Mouse (Mus musculus) cerebral cortex, adult 2 months (tissue): ENCODE results near the gene Btf3.

Source experiments
- WGBS: fragments of 180-500 bp; shearing (Covaris S2); methylation state at CpG from one replicate; pipeline ENCODE4 v1.1.7; 2018; 5-methylcytosine and 5-hydroxymethylcytosine counted together

Btf3 gene

DNA sequence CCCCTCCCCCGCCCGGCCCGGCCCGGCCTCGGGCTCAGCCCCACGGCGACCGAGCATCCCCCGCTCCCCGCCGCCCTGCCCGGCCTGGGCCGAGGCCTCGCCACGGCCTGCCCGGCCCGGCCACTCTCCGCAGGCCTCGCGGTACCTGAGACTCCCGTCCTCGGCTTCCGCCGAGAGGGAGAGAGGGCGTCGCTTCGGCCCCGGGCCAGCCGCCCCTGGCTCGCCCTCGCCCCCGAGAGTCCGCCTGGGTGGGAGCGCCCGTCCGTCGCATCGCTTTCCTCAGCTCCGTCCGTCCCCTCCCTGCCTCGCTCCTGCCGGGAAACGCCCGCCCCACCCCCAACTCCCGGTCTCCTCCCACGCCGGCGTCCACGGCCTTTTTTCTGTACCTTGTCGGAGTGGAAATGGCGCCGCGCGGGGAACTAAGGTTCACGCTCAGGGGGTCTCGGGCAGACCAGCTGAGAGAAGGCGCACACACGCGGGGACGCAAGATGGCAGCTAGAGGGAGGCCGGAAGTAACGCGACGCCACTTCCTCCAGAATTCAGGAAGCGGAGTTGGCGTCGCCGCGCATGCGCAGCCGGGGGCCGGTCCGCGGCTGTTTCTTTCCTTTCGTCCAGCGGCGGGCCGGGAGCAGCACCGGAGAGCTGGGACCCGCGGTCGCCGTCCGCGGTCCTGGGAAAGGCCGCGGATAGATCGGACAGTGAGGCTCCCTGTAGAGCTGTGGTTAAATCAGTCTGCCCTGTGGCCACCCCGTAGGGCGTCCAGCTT is at the start of gene Btf3:
TSS of gene Btf3 (minus strand) at position 527 of the 766 bp plus-strand sequence.
- WGBS, result under 1% methylated on average over 88 of the region's 90 CpGs

DNA sequence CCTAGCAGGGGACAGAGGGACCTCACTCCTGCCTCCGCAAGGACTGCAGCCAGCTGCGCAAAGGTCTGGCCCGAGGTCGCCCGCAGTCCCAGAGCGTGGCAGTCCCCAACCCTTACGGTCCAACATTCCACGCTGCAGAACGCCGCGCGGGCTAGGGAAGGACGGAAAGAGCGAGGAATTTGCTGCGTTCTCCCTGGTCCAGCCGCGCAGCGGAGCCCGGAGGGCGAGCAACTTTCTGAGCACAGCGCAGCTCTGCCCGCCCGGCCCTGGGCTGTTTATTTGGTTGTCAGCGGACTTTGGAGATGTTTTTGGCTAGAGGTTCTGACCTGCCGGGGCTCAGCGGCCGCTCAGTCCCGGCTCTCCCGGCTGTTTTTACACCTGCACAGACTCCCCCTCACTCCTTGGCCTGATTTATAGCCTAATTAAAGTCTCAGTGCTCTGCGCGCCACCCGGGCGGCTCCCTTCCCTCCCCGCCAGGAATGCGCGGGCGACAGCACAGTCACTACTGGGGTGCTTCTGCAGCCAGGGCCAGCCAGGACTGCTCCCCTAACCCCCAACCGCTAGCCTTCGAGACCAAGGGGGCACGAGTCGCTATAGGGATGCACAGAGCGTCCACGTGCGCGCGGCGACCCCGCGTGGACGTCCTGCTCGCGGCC is 49.1 kb upstream of the Btf3 start:
- 2% methylated on average over 52 of the region's 52 CpGs for WGBS

DNA sequence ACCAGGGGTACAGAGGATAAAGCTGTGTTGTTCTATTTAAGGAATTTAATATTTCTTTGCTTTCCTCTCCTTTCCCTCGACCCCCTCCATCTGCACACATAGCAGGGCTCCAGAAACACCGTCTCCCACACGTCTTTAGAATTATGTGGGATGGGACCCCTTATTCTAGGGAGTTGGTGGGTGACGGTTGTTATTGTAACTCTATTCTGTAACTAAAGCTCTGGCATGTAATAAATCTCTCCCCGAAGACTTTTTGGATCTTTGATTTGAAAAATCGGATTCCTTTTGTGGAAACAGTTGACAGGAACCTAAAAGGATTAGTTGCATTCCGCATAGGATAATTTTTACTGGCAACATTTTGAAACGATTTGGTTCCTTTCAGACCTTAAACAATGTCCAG is 48.3 kb upstream of the Btf3 start:
- 7% methylated on average over 8 of the region's 8 CpGs for WGBS

DNA sequence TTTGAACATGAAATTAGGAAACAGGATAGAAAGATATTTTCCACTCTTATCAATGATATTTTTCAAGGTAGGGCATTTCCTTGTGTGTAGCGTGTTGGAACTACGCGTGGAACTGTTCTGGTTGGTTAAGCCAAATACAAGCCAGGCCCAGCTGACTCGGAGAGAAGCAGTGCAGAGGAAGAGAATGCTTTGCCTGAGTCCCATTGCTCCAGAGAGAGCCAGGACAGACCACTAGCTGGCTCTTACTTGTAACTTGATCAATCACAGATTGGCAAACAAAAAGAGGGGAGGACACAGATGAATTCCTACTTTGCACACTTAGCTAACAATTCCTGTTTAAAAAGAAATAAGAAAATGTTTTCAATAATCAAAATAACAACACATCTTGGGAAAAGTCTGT is 46.2 kb upstream of the Btf3 start:
- 13% methylated on average over 4 of the region's 4 CpGs for WGBS

DNA sequence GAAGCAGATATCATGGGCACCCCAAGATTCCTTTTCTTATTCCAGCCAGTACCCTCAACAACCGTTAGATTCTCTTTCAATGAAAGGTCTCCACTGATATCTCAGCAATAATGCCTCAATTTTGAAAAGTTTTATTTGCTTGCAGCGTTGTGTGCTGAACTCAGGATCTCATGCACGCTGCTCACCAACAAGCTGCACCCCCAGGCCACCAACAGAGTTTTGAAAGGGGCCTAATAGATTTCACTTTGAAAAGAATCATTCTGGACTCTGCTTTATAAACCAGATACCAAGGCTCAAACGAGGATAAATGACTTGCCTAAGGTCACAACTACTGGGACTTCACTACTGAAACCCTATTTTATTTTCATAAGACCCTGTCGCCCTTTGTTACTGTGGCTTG is 44.4 kb upstream of the Btf3 start:
- WGBS, result 11% methylated on average over 5 of the region's 5 CpGs

DNA sequence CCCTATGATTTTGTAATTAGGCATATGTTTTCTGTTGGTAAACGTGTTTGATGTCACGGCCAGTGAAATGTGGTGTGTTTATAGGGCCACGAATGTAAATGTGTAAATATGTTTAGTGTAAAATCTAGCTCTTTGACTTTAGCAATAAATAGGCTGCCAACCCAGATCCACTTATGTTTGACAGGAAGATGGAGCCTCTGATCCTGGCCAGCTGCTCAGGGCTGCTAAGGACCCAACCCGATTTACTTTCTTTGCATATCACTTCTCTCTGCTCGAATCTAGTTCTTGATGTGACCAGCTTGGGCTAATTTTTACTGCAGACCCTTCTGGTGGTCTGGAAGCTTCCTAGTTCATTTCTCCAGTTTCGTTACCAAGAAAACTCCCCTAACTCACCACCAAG is 43.6 kb upstream of the Btf3 start:
- 13% methylated on average over 6 of the region's 6 CpGs for WGBS

DNA sequence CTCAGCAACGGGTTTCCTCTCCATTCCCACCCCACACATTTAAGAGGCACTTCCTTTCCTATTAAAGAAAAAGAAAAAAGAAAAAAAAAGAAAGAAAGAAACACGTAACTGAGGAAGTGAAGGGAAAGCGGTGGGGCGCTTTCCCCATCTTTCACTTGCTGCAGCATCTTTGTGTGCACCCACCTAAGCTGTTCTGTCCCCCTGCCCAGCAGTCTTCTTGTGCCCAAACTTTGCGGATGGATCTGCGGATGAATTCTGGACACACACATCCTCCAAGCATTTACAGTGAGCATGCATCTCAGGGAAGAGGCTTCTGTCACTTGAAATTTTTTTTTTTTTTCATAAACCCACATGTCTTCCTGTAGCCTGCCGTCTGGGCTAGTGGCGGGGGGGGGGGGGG is 42.5 kb upstream of the Btf3 start:
- WGBS, result 6% methylated on average over 7 of the region's 8 CpGs

DNA sequence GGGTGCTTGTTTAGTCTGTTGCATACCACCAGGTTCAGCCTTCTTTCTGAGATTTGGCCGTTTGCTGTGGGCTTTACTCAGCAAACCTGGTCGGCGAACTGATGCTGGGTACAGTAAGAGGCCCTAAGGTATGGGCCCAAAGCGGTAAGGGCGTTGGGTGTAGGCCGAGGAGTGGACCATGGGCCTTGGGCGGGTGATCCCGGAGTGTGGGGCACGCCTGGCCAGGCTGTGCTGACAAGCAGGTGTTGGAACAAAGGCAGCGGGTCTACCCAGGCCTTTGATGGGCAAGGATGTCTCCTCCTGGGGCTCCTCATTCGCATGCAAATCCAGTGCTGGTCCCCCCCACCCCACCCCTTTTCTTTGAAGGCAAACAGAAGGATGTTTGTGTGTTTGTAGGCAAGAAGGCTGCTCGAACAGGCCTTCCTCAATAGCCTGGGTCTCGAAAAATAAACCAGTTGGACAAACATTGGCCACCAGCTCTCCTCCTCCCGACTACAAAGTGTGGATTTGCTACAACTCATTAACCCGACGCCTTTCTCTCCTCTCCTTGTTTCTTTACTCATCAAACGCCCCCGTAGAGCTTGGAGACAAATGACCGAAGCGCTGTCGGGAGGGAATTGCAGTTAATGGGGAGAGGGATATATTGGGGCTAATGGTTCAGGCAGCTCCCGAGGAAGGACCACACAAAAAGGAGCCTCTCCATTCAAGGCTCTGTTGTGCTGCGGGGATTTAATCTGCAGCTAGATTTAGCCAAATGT is 41.8 kb upstream of the Btf3 start:
- 5% methylated on average over 23 of the region's 23 CpGs for WGBS

DNA sequence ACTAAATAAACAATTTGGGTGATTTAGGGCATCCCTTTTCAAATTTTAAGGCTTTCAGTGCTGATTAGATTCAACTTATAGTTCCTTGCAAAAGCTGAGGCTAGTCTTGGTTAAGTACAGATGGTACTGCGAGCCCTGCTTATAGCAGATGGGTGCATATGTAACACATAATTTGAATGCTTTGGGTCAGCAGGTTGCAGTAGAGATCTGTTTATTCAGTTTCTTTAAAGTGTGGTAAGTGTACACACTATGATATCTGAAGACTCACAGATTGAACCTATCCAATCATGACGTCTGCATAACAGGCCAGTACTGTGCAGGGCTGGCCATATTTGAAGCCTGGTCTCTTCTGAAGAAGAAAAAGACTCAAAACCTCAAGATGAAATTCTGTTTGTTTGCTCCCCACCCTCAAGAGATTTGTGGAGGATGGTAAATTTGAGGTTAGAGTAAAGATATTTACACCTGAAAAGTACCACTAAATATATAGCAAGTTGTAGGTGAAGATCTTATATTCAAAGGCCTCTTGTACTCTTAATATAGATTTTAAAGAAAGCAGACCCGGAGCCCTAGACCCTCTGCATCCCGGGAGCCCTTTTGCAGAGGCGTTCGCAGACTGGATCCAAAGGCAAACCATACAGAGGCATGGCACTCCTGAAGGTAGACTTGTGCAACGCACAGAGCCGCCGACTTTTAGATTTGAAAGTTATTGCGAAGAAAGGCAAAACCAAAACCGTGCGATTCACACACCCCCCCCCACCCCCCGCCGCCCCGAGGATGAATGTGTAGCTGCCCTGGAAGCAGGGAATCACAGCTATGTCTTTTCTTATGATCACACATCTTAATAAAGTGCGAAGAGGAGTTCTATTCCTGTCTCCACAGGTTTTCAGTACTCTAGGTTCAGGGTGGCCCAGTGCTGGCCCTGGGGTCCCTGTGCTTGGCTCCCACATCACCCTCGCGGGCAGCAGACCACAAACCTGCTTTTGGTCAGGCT is 40.9 kb upstream of the Btf3 start:
- 6% methylated on average over 18 of the region's 18 CpGs for WGBS

DNA sequence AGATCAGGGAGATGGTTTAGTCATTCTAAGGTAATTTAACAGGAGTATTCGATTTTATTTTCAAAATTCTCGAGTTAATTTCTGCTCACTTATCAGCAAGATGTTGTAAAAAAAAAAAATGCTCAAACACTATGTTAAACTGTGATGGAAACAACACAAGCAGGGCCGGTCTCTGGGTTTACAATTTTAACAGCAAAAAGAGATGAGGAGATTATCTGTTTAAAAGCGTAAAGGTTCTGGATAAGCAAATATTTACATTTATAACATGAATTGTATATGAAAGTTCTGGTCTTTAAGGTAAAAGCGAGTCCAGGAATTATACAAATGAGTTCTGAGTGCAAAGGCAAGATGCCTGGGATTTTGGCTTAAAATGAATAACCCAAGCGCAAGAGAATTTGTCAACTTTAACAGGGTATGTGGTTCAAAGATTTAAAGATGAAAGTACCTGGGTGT is 40.2 kb upstream of the Btf3 start:
- WGBS, result 12% methylated on average over 6 of the region's 6 CpGs

DNA sequence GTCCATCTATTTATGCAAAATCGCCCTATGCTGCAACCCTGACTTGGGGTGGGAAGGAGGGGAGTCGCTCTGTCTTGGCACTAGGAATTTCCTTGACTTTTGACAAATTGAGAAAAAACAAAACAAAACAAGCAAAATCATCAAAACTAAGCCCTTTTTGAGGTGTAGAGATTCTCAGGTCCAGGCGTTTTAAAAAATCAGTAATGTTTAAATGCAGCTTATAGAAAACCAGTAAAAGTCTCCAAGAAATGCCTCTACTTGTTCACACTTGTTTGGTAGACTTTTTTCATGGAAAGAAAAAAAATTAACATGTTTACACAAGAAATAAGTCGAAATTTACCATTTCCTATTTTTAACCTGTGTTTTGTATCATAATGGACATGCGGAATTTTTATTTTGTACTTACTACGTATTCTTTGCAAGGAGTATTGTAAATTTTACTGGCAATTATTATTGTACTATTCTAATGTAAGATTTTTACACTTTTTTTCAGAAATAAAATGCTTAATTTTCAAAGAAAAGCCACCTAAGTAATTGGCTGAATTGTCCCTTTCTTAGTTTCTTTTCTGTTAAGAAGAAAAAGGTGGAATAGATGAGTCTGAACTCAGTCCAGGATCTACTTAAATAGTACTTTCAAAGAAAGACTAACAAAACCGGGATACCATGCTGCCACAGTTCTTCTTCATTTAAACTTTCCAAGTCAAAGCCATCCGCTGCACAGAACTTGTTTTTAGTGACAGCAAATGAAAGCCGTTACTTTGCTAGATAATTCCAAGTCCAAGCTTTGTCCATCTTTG is 39.6 kb upstream of the Btf3 start:
- 8% methylated on average over 9 of the region's 9 CpGs for WGBS

DNA sequence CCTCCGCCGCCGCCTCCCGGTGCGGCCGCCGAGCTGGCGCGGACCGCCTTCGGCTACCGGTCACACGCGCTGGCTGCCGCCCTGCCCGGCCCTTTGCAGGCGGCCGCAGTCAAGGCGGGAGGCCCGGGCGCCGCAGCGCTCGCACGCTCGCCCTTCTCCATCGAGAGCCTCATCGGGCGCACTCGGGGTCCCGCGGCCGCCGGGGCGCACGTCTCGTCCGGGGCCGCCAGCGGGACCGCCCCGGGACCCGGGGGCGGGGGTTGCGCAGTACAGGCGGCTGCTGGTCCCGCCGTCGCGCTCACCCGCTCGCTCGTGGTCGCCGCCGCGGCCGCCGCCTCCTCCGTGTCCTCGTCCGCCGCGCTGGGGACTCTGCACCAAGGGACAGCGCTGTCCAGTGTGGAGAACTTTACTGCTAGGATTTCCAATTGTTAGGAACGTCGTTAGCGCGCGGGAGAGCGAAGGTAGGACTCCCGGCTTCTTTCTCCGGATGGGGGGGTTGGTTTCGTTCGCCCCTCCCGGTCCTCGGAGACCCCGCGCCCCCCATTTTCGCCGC is 38.8 kb upstream of the Btf3 start:
- WGBS, result 1% methylated on average over 77 of the region's 81 CpGs

DNA sequence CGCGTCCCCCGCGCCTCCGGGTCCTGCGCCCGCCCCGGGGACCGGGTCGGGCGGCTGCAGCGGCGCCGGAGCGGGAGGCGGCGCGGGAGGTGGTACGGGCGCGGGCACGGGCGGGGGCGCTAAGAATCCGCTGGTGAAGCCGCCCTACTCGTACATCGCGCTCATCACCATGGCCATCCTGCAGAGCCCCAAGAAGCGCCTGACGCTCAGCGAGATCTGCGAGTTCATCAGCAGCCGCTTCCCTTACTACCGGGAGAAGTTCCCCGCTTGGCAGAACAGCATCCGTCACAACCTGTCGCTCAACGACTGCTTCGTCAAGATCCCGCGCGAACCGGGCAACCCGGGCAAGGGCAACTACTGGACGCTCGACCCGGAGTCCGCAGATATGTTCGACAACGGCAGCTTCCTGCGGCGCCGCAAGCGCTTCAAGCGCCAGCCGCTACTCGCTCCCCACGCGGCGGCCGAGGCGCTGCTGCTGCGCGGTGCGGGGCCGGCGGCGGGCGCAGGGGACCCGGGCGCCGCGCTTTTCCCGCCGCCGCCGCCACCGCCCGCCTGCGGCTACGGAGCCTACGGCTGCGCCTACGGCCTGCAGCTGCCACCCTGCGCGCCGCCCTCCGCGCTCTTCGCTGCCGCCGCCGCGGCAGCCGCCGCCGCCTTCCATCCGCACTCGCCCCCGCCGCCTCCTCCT is 38.2 kb upstream of the Btf3 start:
- under 1% methylated on average over 98 of the region's 102 CpGs for WGBS

DNA sequence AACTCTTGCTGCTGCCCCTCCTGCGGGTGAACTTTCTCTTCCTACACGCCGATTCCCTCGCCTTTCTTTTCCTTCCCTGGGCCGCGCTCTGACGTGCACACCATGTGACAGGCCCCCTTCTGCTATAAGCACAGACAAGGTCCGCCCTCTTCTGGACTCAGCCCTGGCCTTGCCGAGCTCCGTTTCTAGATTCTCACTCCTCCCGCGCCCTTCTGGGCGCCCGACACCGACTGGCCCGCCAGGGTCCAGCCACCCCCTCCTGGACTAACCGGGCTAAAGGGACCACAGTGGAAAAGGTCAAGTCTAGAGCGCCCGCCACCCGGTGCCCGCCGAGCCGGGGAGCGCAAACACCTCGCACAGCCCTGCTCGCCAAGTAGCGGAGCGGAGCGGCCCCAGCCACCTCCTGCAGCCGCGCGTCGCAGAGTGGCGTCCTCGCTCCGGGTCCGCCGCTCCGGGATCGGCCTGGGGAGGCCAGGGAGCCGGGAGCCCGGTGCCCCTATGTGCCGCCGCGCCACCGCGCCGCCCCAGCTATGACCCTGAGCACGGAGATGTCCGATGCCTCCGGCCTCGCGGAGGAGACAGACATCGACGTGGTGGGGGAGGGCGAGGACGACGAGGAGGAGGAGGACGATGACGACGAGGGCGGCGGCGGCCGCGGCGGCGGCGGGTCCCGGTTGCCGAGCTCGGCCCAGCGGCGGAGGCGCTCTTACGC is 37.4 kb upstream of the Btf3 start, which contains the start of gene Foxd1:
TSS of gene Foxd1 (plus strand) at position 153 of the 712 bp plus-strand sequence.
- WGBS, result 1% methylated on average over 72 of the region's 76 CpGs

DNA sequence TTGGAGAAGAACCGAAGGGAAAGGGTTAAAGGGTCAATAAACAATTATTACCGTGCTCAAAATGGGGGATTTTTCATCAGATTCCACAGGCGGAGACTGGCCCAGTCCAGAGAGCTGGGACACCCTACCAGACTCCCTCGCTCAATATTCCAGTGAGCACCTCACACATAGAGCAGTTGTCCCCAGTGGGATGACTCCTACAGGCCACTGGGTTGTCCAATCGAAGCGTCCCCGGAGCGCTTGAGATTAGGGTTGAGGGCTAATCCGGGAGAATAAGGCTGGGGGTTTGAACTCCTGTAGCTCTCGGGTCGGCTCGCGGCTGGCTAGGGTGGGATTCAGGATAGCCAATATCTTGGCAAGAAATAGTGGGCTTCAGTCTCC is 36.9 kb upstream of the Btf3 start:
- WGBS, result 2% methylated on average over 13 of the region's 13 CpGs

DNA sequence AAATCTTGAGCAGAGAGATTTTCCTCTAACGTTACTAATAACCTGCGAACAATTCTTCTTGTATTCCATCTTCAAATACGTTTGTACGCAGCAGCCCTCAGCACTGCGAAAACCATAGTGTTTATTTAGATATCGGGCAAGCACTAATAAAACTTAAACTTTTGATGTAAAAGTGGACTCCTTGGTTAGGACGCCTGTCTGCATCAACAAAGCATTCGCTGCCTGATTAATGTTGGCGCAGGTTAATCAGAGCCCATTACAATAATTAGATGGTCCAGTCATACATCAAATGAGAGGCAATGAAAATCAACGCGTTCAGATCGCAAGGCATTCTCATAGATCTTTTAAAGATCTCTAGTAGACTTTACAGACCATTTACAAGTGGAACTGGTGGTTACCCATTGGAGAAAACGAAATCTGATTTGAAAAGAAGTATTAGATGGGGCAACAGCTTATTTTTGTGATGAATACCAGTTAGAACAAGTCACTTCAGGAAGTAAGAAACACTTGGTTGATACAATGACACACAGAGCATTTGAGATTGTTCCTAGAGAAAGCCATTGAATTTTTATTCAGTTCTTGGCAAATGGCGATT is 35.7 kb upstream of the Btf3 start:
- 16% methylated on average over 14 of the region's 14 CpGs for WGBS

DNA sequence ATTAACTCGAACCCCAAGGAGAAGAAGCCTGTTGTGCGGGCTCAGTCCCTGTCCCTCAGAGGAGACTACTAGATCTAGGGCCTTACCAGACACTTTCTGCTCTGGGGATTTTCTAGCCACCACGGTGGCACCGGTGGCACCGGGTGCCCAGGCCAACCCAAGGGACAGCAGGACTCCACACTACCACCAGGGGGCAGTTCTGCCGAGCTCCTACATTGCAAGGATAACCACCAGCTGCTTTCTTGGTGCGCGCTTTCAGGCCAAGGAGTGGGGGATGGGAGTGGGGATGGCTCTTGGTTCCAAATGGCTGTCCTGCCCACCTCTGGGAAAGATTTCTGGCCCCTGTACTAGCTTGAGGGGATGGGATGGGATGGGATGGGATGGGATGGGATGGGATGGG is 34.7 kb upstream of the Btf3 start:
- 27% methylated on average over 8 of the region's 8 CpGs for WGBS

DNA sequence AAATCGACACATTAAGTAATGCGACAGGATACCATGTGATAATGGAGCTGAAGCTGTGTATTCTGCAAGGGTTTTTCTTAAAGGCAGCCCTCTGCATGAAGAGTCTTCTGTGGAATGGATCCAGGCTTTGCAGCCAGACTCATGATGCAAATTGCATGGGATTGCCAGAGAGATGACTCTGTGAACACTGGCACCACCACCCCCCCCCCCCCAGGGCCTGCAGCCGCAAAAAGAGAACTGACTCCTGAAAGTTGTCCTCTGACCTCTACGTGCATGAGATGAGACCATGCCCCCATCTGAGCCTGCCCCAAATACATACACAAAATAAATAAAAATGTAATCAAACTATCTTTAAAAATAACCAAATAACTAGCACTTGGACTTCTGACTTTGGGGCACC is 32.7 kb upstream of the Btf3 start:
- WGBS, result 82% methylated on average over 4 of the region's 4 CpGs

DNA sequence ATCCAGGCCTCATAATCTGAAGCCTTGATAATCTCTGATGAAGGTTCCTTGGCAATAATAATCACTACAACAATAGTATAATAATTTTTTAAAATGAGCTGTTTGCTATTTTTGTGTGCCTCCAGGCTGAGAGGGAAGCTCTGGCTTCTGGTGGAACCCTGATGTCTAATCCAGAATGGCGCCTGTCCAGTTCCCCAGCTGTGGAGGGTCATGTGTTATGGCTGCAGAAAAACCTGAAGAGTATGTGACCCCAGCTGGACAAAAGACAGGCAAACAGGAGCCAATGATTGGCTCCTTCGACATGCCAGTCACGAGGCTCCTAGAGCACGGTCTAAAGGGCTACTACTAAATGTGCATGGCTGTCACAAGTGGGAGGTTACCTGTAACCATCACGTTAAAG is 23.7 kb upstream of the Btf3 start:
- WGBS, result 91% methylated on average over 5 of the region's 5 CpGs
